In the genomic region with DNA sequence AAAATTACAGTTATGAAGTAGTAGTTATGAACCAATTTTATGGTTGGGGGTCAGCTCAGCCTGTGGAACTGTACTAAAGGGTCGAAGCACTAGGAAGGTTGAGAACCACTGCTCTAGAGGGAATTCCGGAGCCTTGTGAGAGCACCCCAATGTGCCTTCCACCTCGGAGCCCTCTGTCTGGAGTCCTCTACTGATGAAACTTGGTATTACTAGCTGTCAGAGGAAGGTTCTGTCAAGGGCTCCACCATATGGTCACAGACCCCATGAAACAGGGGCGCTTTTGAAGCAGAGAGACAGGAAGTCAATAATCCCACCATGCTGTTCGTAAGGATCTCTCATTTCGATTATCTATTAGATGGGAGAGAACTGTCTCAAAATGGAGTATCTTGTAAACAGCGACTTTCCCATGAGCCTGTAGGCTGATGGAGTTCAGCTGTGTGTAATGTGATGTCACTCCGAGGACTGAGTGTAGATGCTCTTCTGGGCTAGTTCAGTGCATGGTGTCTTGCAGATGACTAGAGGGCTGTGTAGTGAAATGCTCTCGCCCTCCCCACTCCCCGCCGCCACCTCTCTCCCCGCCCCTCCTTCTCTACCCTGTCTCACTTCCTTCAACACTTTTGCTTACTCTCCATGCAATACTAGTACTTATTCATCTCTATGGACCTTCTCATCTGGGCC, we compare ENCODE assay signal across 9 mouse cellular contexts.
DNase-seq lines count a peak whose midpoint lies in the region; ATAC-seq and TF ChIP-seq lines count a peak whose summit lies in the region.
"Had no signal": no experiment of that assay in that cellular context is flagged by ENCODE, and none has a peak within 500 bp of the region (broad histone marks: within the 10 kb centered on the region; RNA-seq: fewer than 3 reads in every experiment).

No protein-coding gene starts in this region.

- no peak overlapping the region for H3K27ac ChIP-seq in heart, adult 2 months
- no peak overlapping the region for H3K27ac ChIP-seq in midbrain, embryonic 11.5 days (ENCODE audit: low read depth, low read length)
- H3K27ac ChIP-seq in midbrain, embryonic 16.5 days (ENCODE audit: low read length), result no peak overlapping the region

- no peaks in the 10 kb centered on the region for H3K79me2 ChIP-seq in heart, adult 2 months (replicated peaks; ENCODE audit: control insufficient read depth, insufficient read depth, low read length)

- WGBS in heart, adult 2 months, result 72% methylated on average over 12 of the region's 12 CpGs
- WGBS in midbrain, embryonic 11.5 days, result 87% methylated on average over 12 of the region's 12 CpGs
- 83% methylated on average over 12 of the region's 12 CpGs for WGBS in midbrain, embryonic 16.5 days

- H3K9ac ChIP-seq in heart, adult 2 months (ENCODE audit: low read depth, low read length), result no peak overlapping the region
- no peak overlapping the region for H3K9ac ChIP-seq in midbrain, embryonic 11.5 days (ENCODE audit: low read length)
- H3K9ac ChIP-seq in midbrain, embryonic 16.5 days (ENCODE audit: low read depth, low read length), result no peak overlapping the region

- peak; percentile 47 for TF ChIP-seq CTCF in heart, adult 2 months (IDR thresholded peaks at IDR 0.05)

- no peak overlapping the region for H3K4me2 ChIP-seq in midbrain, embryonic 11.5 days
- H3K4me2 ChIP-seq in midbrain, embryonic 16.5 days (ENCODE audit: low read length), result no peak overlapping the region

- H3K36me3 ChIP-seq in heart, adult 2 months (ENCODE audit: control insufficient read depth, insufficient read depth, low read length), result no peaks in the 10 kb centered on the region
- H3K36me3 ChIP-seq in midbrain, embryonic 11.5 days (ENCODE audit: control insufficient read depth, insufficient read depth, low read length), result no peaks in the 10 kb centered on the region
- no peaks in the 10 kb centered on the region for H3K36me3 ChIP-seq in midbrain, embryonic 16.5 days (ENCODE audit: control insufficient read depth, insufficient read depth, low read length)
- H3K36me3 ChIP-seq in splenic B cell, adult 2 months (ENCODE audit: control insufficient read depth, insufficient read depth, low read length, poor library complexity, severe bottlenecking), result no peaks in the 10 kb centered on the region

- H3K4me3 ChIP-seq in heart, adult 2 months, result no peak overlapping the region
- H3K4me3 ChIP-seq in midbrain, embryonic 11.5 days (ENCODE audit: low read depth, low read length), result no peak overlapping the region
- no peak overlapping the region for H3K4me3 ChIP-seq in midbrain, embryonic 16.5 days (ENCODE audit: low read depth, low read length)
- H3K4me3 ChIP-seq: erythroblast, embryonic 14.5 days had no signal

- no peaks in the 10 kb centered on the region for H3K27me3 ChIP-seq in heart, adult 2 months (ENCODE audit: control insufficient read depth, insufficient read depth, low read length)
- no peaks in the 10 kb centered on the region for H3K27me3 ChIP-seq in midbrain, embryonic 11.5 days (ENCODE audit: control insufficient read depth, insufficient read depth, low read length)
- no peaks in the 10 kb centered on the region for H3K27me3 ChIP-seq in midbrain, embryonic 16.5 days (ENCODE audit: control insufficient read depth, insufficient read depth, low read depth, low read length)
- H3K27me3 ChIP-seq in splenic B cell, adult 2 months (ENCODE audit: control insufficient read depth, insufficient read depth, low read length, poor library complexity, severe bottlenecking), result no peaks in the 10 kb centered on the region

- no peak for TF ChIP-seq EP300 in heart, adult 2 months (IDR thresholded peaks at IDR 0.05; ENCODE audit: insufficient read depth, low read depth, low read length)

- peak; percentile 26; the same call in 1 of the 2 replicates for ATAC-seq in midbrain, embryonic 11.5 days (ENCODE audit: low FRiP score)
- ATAC-seq in midbrain, embryonic 16.5 days, result no peak; the same call in 1 of the 2 replicates
- ATAC-seq in common myeloid progenitor, adult 5-6 weeks (replicated peaks; ENCODE audit: low read depth, poor library complexity, severe bottlenecking), result peak; percentile 40; the same call in 1 of the 2 replicates
- no peak for ATAC-seq in erythroblast, adult 5-6 weeks (replicated peaks; ENCODE audit: low FRiP score, poor library complexity, severe bottlenecking)

- no peak for DNase-seq in heart, adult 2 months
- no peak for DNase-seq in heart, adult 11 months
- no peak for DNase-seq in midbrain, embryonic 11.5 days (ENCODE audit: low spot score, missing footprints)
- DNase-seq in splenic B cell, adult 2 months (ENCODE audit: low read depth, low spot score), result peak; percentile 5
- DNase-seq in ovary, adult 18-20 months (ENCODE audit: low spot score), result no peak

- no peak for TF ChIP-seq POLR2A in heart, adult 2 months (IDR thresholded peaks at IDR 0.05; ENCODE audit: insufficient read depth, low read depth, low read length)

- H3K9me3 ChIP-seq in midbrain, embryonic 11.5 days (ENCODE audit: control insufficient read depth, low read length), result no peaks in the 10 kb centered on the region
- H3K9me3 ChIP-seq in midbrain, embryonic 16.5 days (replicated peaks; ENCODE audit: control insufficient read depth, low read length, poor library complexity, severe bottlenecking), result no peaks in the 10 kb centered on the region

- H3K4me1 ChIP-seq in heart, adult 2 months (ENCODE audit: control insufficient read depth, insufficient read depth, low read length), result peaks cover 6% of the 10 kb centered on the region
- H3K4me1 ChIP-seq in midbrain, embryonic 11.5 days (ENCODE audit: control insufficient read depth, insufficient read depth, low read length), result no peaks in the 10 kb centered on the region
- H3K4me1 ChIP-seq in midbrain, embryonic 16.5 days (ENCODE audit: control insufficient read depth, insufficient read depth, low read length), result no peaks in the 10 kb centered on the region

- intact Hi-C loops in heart, adult 2 months (cut with DNase I), result loop anchor here (1.0 to 10.0 kb wide), 7 partner anchors 100 to 375 kb away; a partner anchor contains a TSS

Comparison
In these comparisons a context has a peak if more than half of its experiments do, and no peak if none do; other contexts are left out.
1. ATAC-seq: peak in midbrain, embryonic 11.5 days (single experiment) and common myeloid progenitor, adult 5-6 weeks (single experiment); none in midbrain, embryonic 16.5 days (single experiment) and erythroblast, adult 5-6 weeks (single experiment).